Mouse (Mus musculus): ENCODE results near the gene Tmem170. TPM values are rescaled to one million over a fixed set of nuclear protein-coding genes. Genes with fewer than 3 reads are reported as not detected.
A peak's percentile ranks its signal among the peaks of the same experiment; 100 is the strongest.

Tmem170 gene
- polyA plus RNA-seq, 1 experiment = 6.9 TPM

DNA sequence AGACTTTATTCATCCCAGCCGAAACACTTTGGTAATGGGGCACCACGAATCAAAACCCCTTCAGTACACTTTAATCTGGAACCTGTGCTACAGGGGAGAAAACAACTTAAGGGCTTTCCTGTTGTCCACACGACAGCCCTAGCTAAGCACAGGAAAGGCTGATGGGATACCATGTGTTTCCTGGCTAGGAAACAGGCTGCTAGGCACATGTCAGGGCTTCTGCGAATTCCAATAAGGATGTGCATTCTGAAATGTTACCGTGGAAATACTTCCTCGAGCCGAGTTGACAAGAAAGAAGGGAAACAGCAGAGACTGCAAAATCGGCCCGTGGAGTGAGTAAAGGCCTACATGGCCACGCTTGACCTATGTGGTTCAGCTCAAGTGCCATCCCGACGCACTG, 56.5 kb downstream of the Tmem170 start:
- TF ChIP-seq CTCF (conservative IDR thresholded peaks at IDR 0.05; ENCODE audit: insufficient read depth, insufficient read length, low read depth, low read length) = no peak
- no peak for TF ChIP-seq POLR2A (IDR thresholded peaks at IDR 0.05; ENCODE audit: low read depth, low read length)
- 74% methylated on average over 12 of the region's 12 CpGs for WGBS
- Histone ChIP-seq H3K4me3 (ENCODE audit: insufficient read depth, low read depth, low read length) (no peak overlapping the region), H3K4me1 (ENCODE audit: control insufficient read depth, insufficient read depth, low read length) (peaks cover 5% of the 10 kb centered on the region; the same call in 1 of the 2 replicates), H3K27ac (ENCODE audit: insufficient read depth, low read depth, low read length) (peak overlapping the region; percentile 80), H3K27me3 (replicated peaks; ENCODE audit: control insufficient read depth, insufficient read depth, low read length) (no peaks in the 10 kb centered on the region), H3K36me3 (ENCODE audit: control insufficient read depth, insufficient read depth, low read length) (peaks cover 1% of the 10 kb centered on the region; the same call in 1 of the 2 replicates)
- peak; percentile 71 for DNase-seq

DNA sequence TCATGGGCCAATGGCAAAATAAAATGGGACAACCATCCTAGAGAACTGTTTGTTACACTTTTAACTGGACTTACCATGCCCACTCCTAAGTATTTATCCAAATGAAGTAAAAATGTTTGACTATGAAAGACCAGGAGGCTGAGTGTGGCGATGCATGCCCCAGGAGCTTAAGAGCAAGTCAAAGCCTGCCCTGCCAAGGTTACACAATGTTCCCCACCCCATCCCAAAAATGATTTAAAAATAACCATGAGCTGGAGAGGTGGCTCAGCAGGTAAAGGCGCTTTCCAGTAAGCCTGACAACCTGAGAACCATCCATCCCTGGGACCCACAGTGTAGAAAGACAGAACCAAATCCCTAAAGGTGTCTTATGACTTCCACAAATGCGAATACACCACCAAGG, 58.0 kb downstream of the Tmem170 start:
- Histone ChIP-seq H3K27me3 (replicated peaks; ENCODE audit: control insufficient read depth, insufficient read depth, low read length) (no peaks in the 10 kb centered on the region), H3K4me3 (ENCODE audit: insufficient read depth, low read depth, low read length) (no peak overlapping the region), H3K4me1 (ENCODE audit: control insufficient read depth, insufficient read depth, low read length) (peaks cover 5% of the 10 kb centered on the region; the same call in 1 of the 2 replicates), H3K36me3 (ENCODE audit: control insufficient read depth, insufficient read depth, low read length) (no peaks in the 10 kb centered on the region), H3K27ac (ENCODE audit: insufficient read depth, low read depth, low read length) (peak overlapping the region; percentile 76)
- no peak for DNase-seq
- 76% methylated on average over 3 of the region's 3 CpGs for WGBS
- TF ChIP-seq CTCF (conservative IDR thresholded peaks at IDR 0.05; ENCODE audit: insufficient read depth, insufficient read length, low read depth, low read length) (no peak), POLR2A (IDR thresholded peaks at IDR 0.05; ENCODE audit: low read depth, low read length) (no peak)

DNA sequence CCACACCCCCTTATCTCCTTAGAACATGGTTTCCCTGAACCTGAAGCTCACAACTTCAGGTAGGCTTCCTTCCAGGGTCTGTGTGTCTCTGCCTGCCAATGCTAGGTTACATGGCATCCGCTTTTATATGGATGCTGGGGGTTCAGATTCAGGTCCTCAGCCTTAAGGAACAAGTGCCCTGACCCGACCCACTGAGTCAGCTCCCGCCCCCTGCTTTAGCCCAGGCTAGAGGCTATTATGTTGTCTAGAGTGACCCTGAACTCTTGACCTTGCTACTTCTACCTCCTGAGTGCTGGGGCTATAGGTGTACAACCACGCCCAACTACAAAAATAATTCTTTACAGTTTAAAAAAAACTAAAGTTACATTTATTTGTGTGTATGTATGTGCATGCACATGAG, 61.5 kb downstream of the Tmem170 start:
- no peak overlapping the region for H3K27ac ChIP-seq (ENCODE audit: insufficient read depth, low read depth, low read length)
- 92% methylated on average over 4 of the region's 4 CpGs for WGBS
- no peak for DNase-seq

DNA sequence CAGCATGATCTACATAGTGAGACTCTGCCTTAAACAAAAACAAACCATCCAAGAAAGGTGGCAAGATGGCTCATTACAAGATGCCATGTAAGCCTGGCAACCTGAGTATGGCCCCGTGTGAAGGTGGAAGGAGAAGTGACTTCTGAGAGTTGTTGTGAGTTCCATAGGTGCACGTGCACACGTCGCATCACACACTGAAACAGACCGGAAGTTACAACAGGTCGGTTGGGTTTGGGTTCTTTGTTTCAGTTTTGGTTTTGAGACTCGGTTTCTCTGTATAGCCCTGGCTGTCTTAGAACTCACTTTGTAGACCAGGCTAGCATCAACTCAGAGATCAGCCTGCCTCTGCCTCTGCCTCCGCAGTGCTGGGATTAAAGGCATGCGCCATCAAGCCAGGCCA, 62.7 kb downstream of the Tmem170 start:
- H3K36me3 ChIP-seq (ENCODE audit: control insufficient read depth, insufficient read depth, low read length) = no peaks in the 10 kb centered on the region

More for the DNA sequence above, 61.5 kb downstream of the Tmem170 start:
- Histone ChIP-seq H3K27me3 (replicated peaks; ENCODE audit: control insufficient read depth, insufficient read depth, low read length) (no peaks in the 10 kb centered on the region), H3K4me1 (ENCODE audit: control insufficient read depth, insufficient read depth, low read length) (peaks cover 5% of the 10 kb centered on the region; the same call in 1 of the 2 replicates), H3K36me3 (ENCODE audit: control insufficient read depth, insufficient read depth, low read length) (no peaks in the 10 kb centered on the region), H3K4me3 (ENCODE audit: insufficient read depth, low read depth, low read length) (no peak overlapping the region)
- no peak for TF ChIP-seq POLR2A (IDR thresholded peaks at IDR 0.05; ENCODE audit: low read depth, low read length)
- TF ChIP-seq CTCF (conservative IDR thresholded peaks at IDR 0.05; ENCODE audit: insufficient read depth, insufficient read length, low read depth, low read length) = no peak

More for the DNA sequence above, 62.7 kb downstream of the Tmem170 start:
- Histone ChIP-seq H3K4me3 (ENCODE audit: insufficient read depth, low read depth, low read length) (no peak overlapping the region), H3K27ac (ENCODE audit: insufficient read depth, low read depth, low read length) (no peak overlapping the region), H3K27me3 (replicated peaks; ENCODE audit: control insufficient read depth, insufficient read depth, low read length) (no peaks in the 10 kb centered on the region), H3K4me1 (ENCODE audit: control insufficient read depth, insufficient read depth, low read length) (peaks cover 5% of the 10 kb centered on the region; the same call in 1 of the 2 replicates)
- WGBS = 98% methylated on average over 9 of the region's 9 CpGs
- no peak for DNase-seq
- TF ChIP-seq CTCF (conservative IDR thresholded peaks at IDR 0.05; ENCODE audit: insufficient read depth, insufficient read length, low read depth, low read length) (no peak), POLR2A (IDR thresholded peaks at IDR 0.05; ENCODE audit: low read depth, low read length) (no peak)

Other genes with a start within 250 kb of the Tmem170 start
- 336 and 441 TPM in 2 replicates for gene Ldhd, start 246.4 kb downstream of the Tmem170 start, polyA plus RNA-seq (2012; rRNA removed)
- 6.6 and 7.5 TPM in 2 replicates for gene Zfp1, start 233.3 kb downstream of the Tmem170 start, polyA plus RNA-seq (2012; rRNA removed)
- 0.17 and 0.29 TPM in 2 replicates for gene Ctrb1, start 185.7 kb downstream of the Tmem170 start, polyA plus RNA-seq (2012; rRNA removed)
- gene Bcar1, start 132.9 kb downstream of the Tmem170 start, polyA plus RNA-seq (2012; rRNA removed) = 115 and 137 TPM in 2 replicates
- 7.2 and 12.5 TPM in 2 replicates for gene Cfdp1, start 22.5 kb downstream of the Tmem170 start, polyA plus RNA-seq (2012; rRNA removed)
- 0.06 TPM in 1 of 2 replicates, not detected in the other for gene Chst5, start 33.7 kb upstream of the Tmem170 start, polyA plus RNA-seq (2012; rRNA removed)
- 11.2 and 13.6 TPM in 2 replicates for gene Tmem231, start 57.1 kb upstream of the Tmem170 start, polyA plus RNA-seq (2012; rRNA removed)
- 53.3 and 74.1 TPM in 2 replicates for gene Gabarapl2, start 64.0 kb upstream of the Tmem170 start, polyA plus RNA-seq (2012; rRNA removed)
- 2.9 and 3.3 TPM in 2 replicates for gene Adat1, start 115.6 kb upstream of the Tmem170 start, polyA plus RNA-seq (2012; rRNA removed)
- gene Kars, start 134.6 kb upstream of the Tmem170 start, polyA plus RNA-seq (2012; rRNA removed) = 48.4 and 55.4 TPM in 2 replicates
- 9.0 and 9.3 TPM in 2 replicates for gene Terf2ip, start 134.6 kb upstream of the Tmem170 start, polyA plus RNA-seq (2012; rRNA removed)
- gene Gm6793, start 138.3 kb upstream of the Tmem170 start, polyA plus RNA-seq (2012; rRNA removed) = 0.11 TPM in 1 of 2 replicates, not detected in the other

Data from kidney, adult 2 months (tissue).